Mouse (Mus musculus) midbrain, embryonic 14.5 days (tissue): ENCODE measurements around the gene Vmn1r207-ps. TPM values are rescaled to one million over a fixed set of nuclear protein-coding genes. Genes with fewer than 3 reads are reported as not detected.
"Not testable (repeated sequence)": the region's sequence is repeated elsewhere in the genome, so short reads cannot be mapped to it uniquely, and the experiment has no call there.

ENCODE experiments used
- ATAC-seq: fragments of 200-750 bp; cut with Nextera tagmentation; 2 replicates; pipeline ENCODE4 v1.8.0; 2017; ENCODE audit warnings: moderate number of reproducible peaks, moderate library complexity; ENCODE audit not compliant: low FRiP score, low TSS enrichment
- DNase-seq: peaks from one replicate; pipeline ENCODE4 v3.0.0-alpha.2; 2015
- H3K27ac ChIP-seq: fragments of 300-500 bp; sonication (generic); replicated peaks from 2 replicates; pipeline ENCODE4 v1.5.1; 2014; ENCODE audit warnings: mild to moderate bottlenecking, low read depth, low read length, moderate library complexity
- H3K27me3 ChIP-seq: fragments of 300-500 bp; sonication (generic); 2 replicates; pipeline ENCODE4 v1.6.1; 2014; ENCODE audit warnings: low read length, control low read depth, mixed read lengths; ENCODE audit not compliant: control insufficient read depth, insufficient read depth
- H3K36me3 ChIP-seq: fragments of 300-500 bp; sonication (generic); 2 replicates; pipeline ENCODE4 v1.6.1; 2014; ENCODE audit warnings: low read length, control low read depth; ENCODE audit not compliant: control insufficient read depth, insufficient read depth
- H3K4me1 ChIP-seq: fragments of 300-500 bp; sonication (generic); 2 replicates; pipeline ENCODE4 v1.6.1; 2014; ENCODE audit warnings: mild to moderate bottlenecking, antibody characterized with exemption, low read length, control low read depth; ENCODE audit not compliant: control insufficient read depth, insufficient read depth
- H3K4me2 ChIP-seq: fragments of 300-500 bp; sonication (generic); 2 replicates; pipeline ENCODE4 v1.6.1; 2014; ENCODE audit warnings: mild to moderate bottlenecking, low read length, moderate library complexity
- H3K4me3 ChIP-seq: fragments of 300-500 bp; sonication (generic); replicated peaks from 2 replicates; pipeline ENCODE4 v1.5.1; 2014; ENCODE audit warnings: low read depth, low read length
- H3K9ac ChIP-seq: fragments of 300-500 bp; sonication (generic); replicated peaks from 2 replicates; pipeline ENCODE4 v1.6.1; 2014; ENCODE audit warnings: mild to moderate bottlenecking, low read length, moderate library complexity
- H3K9me3 ChIP-seq: fragments of 300-500 bp; sonication (generic); 2 replicates; pipeline ENCODE4 v1.6.1; 2016; ENCODE audit warnings: low read length, control low read depth, mixed read lengths; ENCODE audit not compliant: control insufficient read depth
- WGBS: fragments of 180-500 bp; shearing (Covaris S2); extraction: QIAGEN DNeasy Blood & Tissue Kit; methylation state at CpG from one replicate; pipeline ENCODE4 v1.1.7; 2014; 5-methylcytosine and 5-hydroxymethylcytosine counted together
- polyA plus RNA-seq: library from polyadenylated mRNA; unstranded; fragments of >200 nt; fragmentation: Nextera tagmentation; extraction: Ambion mirVana; gene quantifications from 2 replicates; pipeline ENCODE4 v1.2.1, GENCODE M21; 2014

The Vmn1r207-ps gene
- not detected in 2 replicates for polyA plus RNA-seq

DNA sequence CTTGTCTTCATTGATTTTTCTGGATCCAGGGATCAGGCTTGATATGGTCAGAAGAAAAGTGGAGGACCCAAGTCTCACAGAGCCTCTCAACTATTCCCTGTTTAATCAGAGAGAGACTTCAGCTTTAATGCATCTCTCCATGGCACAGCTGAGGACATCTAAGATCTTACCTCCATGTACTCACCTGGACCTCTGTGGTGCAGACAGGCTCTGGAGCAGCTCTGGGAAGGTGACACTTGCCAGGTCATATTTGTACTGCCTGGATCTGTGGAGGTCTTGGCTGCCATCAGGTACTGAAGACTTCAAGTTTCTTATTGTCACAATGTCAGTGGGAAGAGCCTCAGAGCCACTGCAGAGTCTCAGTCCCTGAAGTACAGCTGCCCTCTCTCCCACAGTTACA, at the start of gene Vmn1r207-ps:
Vmn1r207-ps (minus strand) TSS at position 101 of the 400 bp plus-strand sequence.
- not testable (repeated sequence) for H3K4me3 ChIP-seq, DNase-seq, H3K27me3 ChIP-seq, H3K9ac ChIP-seq, H3K4me1 ChIP-seq, H3K36me3 ChIP-seq, H3K27ac ChIP-seq, ATAC-seq, H3K9me3 ChIP-seq, H3K4me2 ChIP-seq

DNA sequence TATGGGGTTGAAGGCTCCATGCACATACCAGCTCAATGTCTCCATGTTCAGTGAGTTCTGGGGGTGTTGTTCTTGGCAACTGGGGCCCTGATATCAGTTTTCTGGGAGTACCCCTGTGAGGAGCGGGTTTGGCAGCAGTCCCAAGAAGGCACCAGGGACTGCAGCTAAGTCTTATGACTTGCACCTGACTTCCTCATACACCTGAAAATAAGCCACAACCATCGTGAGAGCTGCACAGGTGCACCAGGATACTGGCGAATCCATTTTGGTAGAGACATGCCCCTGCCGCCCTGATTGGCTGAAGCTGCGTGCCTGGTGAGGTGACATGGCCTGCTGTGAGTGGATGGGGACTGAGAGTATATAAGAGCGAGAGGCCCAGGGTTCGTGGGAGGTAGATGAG, 47.9 kb upstream of the Vmn1r207-ps start, which contains the start of gene Vmn1r208:
Vmn1r208 (minus strand) TSS at position 101 of the 400 bp plus-strand sequence.
- H3K27me3 ChIP-seq, H3K9ac ChIP-seq, H3K27ac ChIP-seq, ATAC-seq, H3K4me1 ChIP-seq, H3K36me3 ChIP-seq, H3K4me3 ChIP-seq, H3K4me2 ChIP-seq, H3K9me3 ChIP-seq, DNase-seq: not testable (repeated sequence)
- WGBS = no CpG with 5 or more reads among the region's 7 CpGs

DNA sequence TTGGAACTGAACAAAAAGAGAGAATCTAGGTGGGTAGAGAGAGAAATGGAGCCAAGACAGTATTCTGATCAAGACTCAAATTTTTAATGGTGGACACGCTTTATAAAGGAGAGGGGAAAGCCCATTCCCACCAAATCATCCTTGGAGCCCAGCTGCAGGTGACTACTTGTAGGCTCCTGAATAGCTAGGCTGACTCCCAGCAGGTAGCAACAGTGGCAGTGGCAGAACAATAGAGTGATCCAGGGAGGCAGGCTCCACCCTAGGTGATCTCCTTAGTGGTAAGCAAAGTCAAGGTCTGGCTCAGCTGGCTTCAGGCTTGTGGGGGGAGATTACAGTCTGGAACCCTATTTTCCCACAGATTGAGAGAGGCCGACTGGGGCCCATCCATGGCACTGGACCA, 42.2 kb upstream of the Vmn1r207-ps start:
- H3K4me1 ChIP-seq, H3K27me3 ChIP-seq, ATAC-seq, H3K4me2 ChIP-seq, H3K36me3 ChIP-seq, H3K4me3 ChIP-seq, H3K27ac ChIP-seq, DNase-seq, H3K9me3 ChIP-seq, H3K9ac ChIP-seq: not testable (repeated sequence)
- 71% methylated on average over 1 of the region's 2 CpGs for WGBS

GRCm38 (mm10) chr13:22747524-22747923, 18.1 kb upstream of the Vmn1r207-ps start:
- H3K36me3 ChIP-seq = no peaks in the 10 kb centered on the region
- peak; percentile 41 for DNase-seq
- no peaks in the 10 kb centered on the region for H3K9me3 ChIP-seq
- H3K27me3 ChIP-seq = no peaks in the 10 kb centered on the region
- no peak overlapping the region for H3K4me3 ChIP-seq
- H3K9ac ChIP-seq = no peak overlapping the region
- no peak overlapping the region for H3K27ac ChIP-seq
- no peaks in the 10 kb centered on the region for H3K4me1 ChIP-seq
- ATAC-seq = no peak; the same call in 1 of the 2 replicates
- no peak overlapping the region for H3K4me2 ChIP-seq

DNA sequence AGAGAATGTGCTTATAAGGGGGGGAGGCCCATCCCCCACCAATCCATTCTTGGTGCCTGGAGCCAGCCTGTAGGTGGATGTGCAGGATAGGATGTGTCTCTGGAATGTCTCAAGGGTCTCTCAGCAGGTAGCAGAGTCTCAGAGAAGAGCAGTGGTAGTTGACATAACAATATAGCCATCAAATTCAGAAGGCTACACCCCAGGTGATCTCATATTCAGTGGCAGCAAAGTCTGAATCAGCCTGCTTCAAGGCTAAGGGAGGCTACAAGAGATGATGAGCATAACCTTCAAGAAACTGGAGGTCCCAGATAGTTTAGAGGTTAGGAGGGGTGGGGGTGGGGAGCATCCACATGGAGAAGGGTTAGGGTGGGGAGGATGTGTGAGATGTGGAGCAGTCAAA, 22.5 kb downstream of the Vmn1r207-ps start:
- not testable (repeated sequence) for ATAC-seq, H3K4me1 ChIP-seq, H3K36me3 ChIP-seq, H3K9ac ChIP-seq, H3K9me3 ChIP-seq, H3K27ac ChIP-seq, DNase-seq, H3K4me2 ChIP-seq, H3K27me3 ChIP-seq, H3K4me3 ChIP-seq

- not testable (repeated sequence) for H3K9me3 ChIP-seq, H3K9ac ChIP-seq, DNase-seq, H3K4me2 ChIP-seq, H3K36me3 ChIP-seq, ATAC-seq, H3K4me1 ChIP-seq, H3K27me3 ChIP-seq, H3K27ac ChIP-seq, H3K4me3 ChIP-seq
- 47% methylated on average over 2 of the region's 2 CpGs for WGBS
These were observed 26.5 kb downstream of the Vmn1r207-ps start for GRCm38 (mm10) chr13:22702951-22703350.

Other genes starting within 250 kb of the Vmn1r207-ps start
- not detected in 2 replicates for gene Vmn1r202, start 224.2 kb downstream of the Vmn1r207-ps start, polyA plus RNA-seq
- gene Vmn1r203, start 211.5 kb downstream of the Vmn1r207-ps start, polyA plus RNA-seq = not detected in 2 replicates
- gene Vmn1r204, start 176.4 kb downstream of the Vmn1r207-ps start, polyA plus RNA-seq = not detected in 2 replicates
- not detected in 2 replicates for gene Vmn1r205, start 136.6 kb downstream of the Vmn1r207-ps start, polyA plus RNA-seq
- not detected in 2 replicates for gene Vmn1r206, start 105.4 kb downstream of the Vmn1r207-ps start, polyA plus RNA-seq
- not detected in 2 replicates for gene Vmn1r208, start 47.8 kb upstream of the Vmn1r207-ps start, polyA plus RNA-seq
- not detected in 2 replicates for gene Vmn1r209, start 80.1 kb upstream of the Vmn1r207-ps start, polyA plus RNA-seq
- gene Vmn1r210, start 101.7 kb upstream of the Vmn1r207-ps start, polyA plus RNA-seq = not detected in 2 replicates
- gene Vmn1r211, start 127.9 kb upstream of the Vmn1r207-ps start, polyA plus RNA-seq = not detected in 2 replicates
- not detected in 2 replicates for gene Vmn1r212, start 154.6 kb upstream of the Vmn1r207-ps start, polyA plus RNA-seq